Comparison of ENCODE assay signal across 17 mouse cellular contexts in genomic region chr11:90106063-90106798, GRCm38 (mm10).
DNase-seq lines count a peak whose midpoint lies in the region; ATAC-seq and TF ChIP-seq lines count a peak whose summit lies in the region.
"Had no signal": no experiment of that assay in that cellular context is flagged by ENCODE, and none has a peak within 500 bp of the region (broad histone marks: within the 10 kb centered on the region; RNA-seq: fewer than 3 reads in every experiment).

No protein-coding gene starts in this region.

- H3K79me2 ChIP-seq in heart, adult 2 months (replicated peaks; ENCODE audit: control insufficient read depth, insufficient read depth, low read length): no peaks in the 10 kb centered on the region

- H3K36me3 ChIP-seq in heart, adult 2 months (ENCODE audit: control insufficient read depth, insufficient read depth, low read length): peaks cover 15% of the 10 kb centered on the region
- no peaks in the 10 kb centered on the region for H3K36me3 ChIP-seq in midbrain, embryonic 11.5 days (ENCODE audit: control insufficient read depth, insufficient read depth, low read length)
- no peaks in the 10 kb centered on the region for H3K36me3 ChIP-seq in midbrain, embryonic 14.5 days (ENCODE audit: control insufficient read depth, insufficient read depth, low read length)
- no peaks in the 10 kb centered on the region for H3K36me3 ChIP-seq in heart, embryonic 16.5 days (ENCODE audit: control insufficient read depth, insufficient read depth)
- H3K36me3 ChIP-seq: embryonic facial prominence, embryonic 15.5 days; hindbrain, embryonic 12.5 days; liver, embryonic 13.5 days had no signal

- TF ChIP-seq EP300 in heart, adult 2 months (IDR thresholded peaks at IDR 0.05; ENCODE audit: insufficient read depth, low read depth, low read length): no peak

- no peak for TF ChIP-seq CTCF in heart, adult 2 months (IDR thresholded peaks at IDR 0.05)

- no peaks in the 10 kb centered on the region for H3K27me3 ChIP-seq in heart, adult 2 months (ENCODE audit: control insufficient read depth, insufficient read depth, low read length)
- H3K27me3 ChIP-seq in midbrain, embryonic 11.5 days (ENCODE audit: control insufficient read depth, insufficient read depth, low read length): no peaks in the 10 kb centered on the region; the same call in 1 of the 2 replicates
- no peaks in the 10 kb centered on the region for H3K27me3 ChIP-seq in midbrain, embryonic 14.5 days (ENCODE audit: control insufficient read depth, insufficient read depth, low read length)
- H3K27me3 ChIP-seq in heart, embryonic 16.5 days (ENCODE audit: control insufficient read depth, insufficient read depth, low read length): no peaks in the 10 kb centered on the region
- H3K27me3 ChIP-seq: embryonic facial prominence, embryonic 15.5 days; forebrain, embryonic 13.5 days; hindbrain, embryonic 12.5 days; liver, embryonic 13.5 days had no signal

- no peak overlapping the region for H3K4me3 ChIP-seq in heart, adult 2 months
- H3K4me3 ChIP-seq in midbrain, embryonic 11.5 days (ENCODE audit: low read depth, low read length): no peak overlapping the region
- no peak overlapping the region for H3K4me3 ChIP-seq in midbrain, embryonic 14.5 days (replicated peaks; ENCODE audit: low read depth, low read length)
- H3K4me3 ChIP-seq in heart, embryonic 16.5 days (ENCODE audit: low read length): no peak overlapping the region
- H3K4me3 ChIP-seq: embryonic facial prominence, embryonic 15.5 days; forebrain, embryonic 13.5 days; hindbrain, embryonic 12.5 days; liver, embryonic 13.5 days had no signal

- peak overlapping the region; percentile 27; the same call in 1 of the 2 replicates for H3K27ac ChIP-seq in heart, adult 2 months
- H3K27ac ChIP-seq in midbrain, embryonic 11.5 days (ENCODE audit: low read depth, low read length): no peak overlapping the region
- no peak overlapping the region for H3K27ac ChIP-seq in midbrain, embryonic 14.5 days (replicated peaks; ENCODE audit: low read depth, low read length)
- H3K27ac ChIP-seq in heart, embryonic 16.5 days (ENCODE audit: low read length): peak overlapping the region; percentile 48
- H3K27ac ChIP-seq: embryonic facial prominence, embryonic 15.5 days; forebrain, embryonic 13.5 days; hindbrain, embryonic 12.5 days; liver, embryonic 13.5 days had no signal

- intact Hi-C loops in heart, adult 2 months (cut with DNase I): no loop called here
- intact Hi-C loops in heart, postnatal 25 days (cut with DNase I): loop anchor here (5.0 kb wide), 1 partner anchor 61 kb away; no protein-coding TSS in a partner anchor

- ATAC-seq in midbrain, embryonic 11.5 days (ENCODE audit: low FRiP score): no peak
- ATAC-seq in midbrain, embryonic 14.5 days (ENCODE audit: low FRiP score, low TSS enrichment): no peak
- ATAC-seq in heart, embryonic 16.5 days (replicated peaks; ENCODE audit: extremely low read depth, insufficient read depth, low FRiP score): peak; percentile 45
- ATAC-seq: forebrain, embryonic 13.5 days had no signal

- peak in 1 of 2 experiments; percentile 48 for DNase-seq in heart, adult 2 months
- no peak for DNase-seq in heart, postnatal 25 days (ENCODE audit: low spot score)
- peak; percentile 49 for DNase-seq in midbrain, embryonic 11.5 days (ENCODE audit: low spot score, missing footprints)
- no peak for DNase-seq in midbrain, embryonic 14.5 days
- DNase-seq in mesoderm, embryonic 11.5 days (ENCODE audit: low read depth, low spot score): peak; percentile 58
- DNase-seq in spleen, adult 18-20 months: no peak
- no peak for DNase-seq in urinary bladder, postnatal 36 days (ENCODE audit: low spot score in 2 of 2)
- DNase-seq: adrenal gland, postnatal 36 days; cerebellum, postnatal 25 days; kidney, adult 18-20 months; liver, embryonic 13.5 days; right cerebral cortex, adult 18-20 months; thymus, adult 18-20 months had no signal

- H3K9ac ChIP-seq in heart, adult 2 months (ENCODE audit: low read depth, low read length): no peak overlapping the region
- H3K9ac ChIP-seq in midbrain, embryonic 11.5 days (ENCODE audit: low read length): no peak overlapping the region
- H3K9ac ChIP-seq in midbrain, embryonic 14.5 days (replicated peaks; ENCODE audit: low read length): no peak overlapping the region
- H3K9ac ChIP-seq in heart, embryonic 16.5 days (ENCODE audit: low read length): no peak overlapping the region
- H3K9ac ChIP-seq: embryonic facial prominence, embryonic 15.5 days; forebrain, embryonic 13.5 days; hindbrain, embryonic 12.5 days; liver, embryonic 13.5 days had no signal

- no peak for TF ChIP-seq POLR2A in heart, adult 2 months (IDR thresholded peaks at IDR 0.05; ENCODE audit: insufficient read depth, low read depth, low read length)

- H3K9me3 ChIP-seq in midbrain, embryonic 11.5 days (ENCODE audit: control insufficient read depth, low read length): no peaks in the 10 kb centered on the region
- no peaks in the 10 kb centered on the region for H3K9me3 ChIP-seq in midbrain, embryonic 14.5 days (ENCODE audit: control insufficient read depth, low read length)
- H3K9me3 ChIP-seq in heart, embryonic 16.5 days (replicated peaks; ENCODE audit: control insufficient read depth, low read length): no peaks in the 10 kb centered on the region
- H3K9me3 ChIP-seq: embryonic facial prominence, embryonic 15.5 days; forebrain, embryonic 13.5 days; hindbrain, embryonic 12.5 days; liver, embryonic 13.5 days had no signal

- H3K4me2 ChIP-seq in midbrain, embryonic 11.5 days: no peak overlapping the region
- H3K4me2 ChIP-seq in midbrain, embryonic 14.5 days (ENCODE audit: low read length): no peak overlapping the region
- H3K4me2 ChIP-seq in heart, embryonic 16.5 days (ENCODE audit: low read depth, low read length): no peak overlapping the region; the same call in 1 of the 2 replicates
- H3K4me2 ChIP-seq: embryonic facial prominence, embryonic 15.5 days; forebrain, embryonic 13.5 days; hindbrain, embryonic 12.5 days; liver, embryonic 13.5 days had no signal

- peaks cover 9% of the 10 kb centered on the region for H3K4me1 ChIP-seq in heart, adult 2 months (ENCODE audit: control insufficient read depth, insufficient read depth, low read length)
- H3K4me1 ChIP-seq in midbrain, embryonic 11.5 days (ENCODE audit: control insufficient read depth, insufficient read depth, low read length): peaks cover 8% of the 10 kb centered on the region; the same call in 1 of the 2 replicates
- H3K4me1 ChIP-seq in midbrain, embryonic 14.5 days (ENCODE audit: control insufficient read depth, insufficient read depth, low read length): 0 out of 2 replicates have a peak, but pooled peaks cover 4% of the 10 kb centered on the region
- H3K4me1 ChIP-seq in heart, embryonic 16.5 days (ENCODE audit: control insufficient read depth, insufficient read depth, low read length): peaks cover 13% of the 10 kb centered on the region
- H3K4me1 ChIP-seq: liver, embryonic 13.5 days had no signal

- 27% methylated on average over 12 of the region's 12 CpGs for WGBS in heart, adult 2 months
- 83% methylated on average over 12 of the region's 12 CpGs for WGBS in midbrain, embryonic 11.5 days
- 85% methylated on average over 12 of the region's 12 CpGs for WGBS in midbrain, embryonic 14.5 days
- 34% methylated on average over 12 of the region's 12 CpGs for WGBS in heart, embryonic 16.5 days

Comparison
In these comparisons a context has a peak if more than half of its experiments do, and no peak if none do; other contexts are left out.
1. DNase-seq: peak in midbrain, embryonic 11.5 days (single experiment) and mesoderm, embryonic 11.5 days (single experiment); none in heart, postnatal 25 days (single experiment), midbrain, embryonic 14.5 days (single experiment), spleen, adult 18-20 months (0 of 2) and urinary bladder, postnatal 36 days (0 of 2).
2. H3K27ac ChIP-seq: peak in heart, adult 2 months (single experiment) and heart, embryonic 16.5 days (single experiment); none in midbrain, embryonic 11.5 days (single experiment) and midbrain, embryonic 14.5 days (single experiment).